Mouse (Mus musculus): ENCODE measurements around the gene B4galt3. TPM values are rescaled to one million over a fixed set of nuclear protein-coding genes. Genes with fewer than 3 reads are reported as not detected.
A peak's percentile ranks its signal among the peaks of the same experiment; 100 is the strongest.
"Not testable (repeated sequence)": the region's sequence is repeated elsewhere in the genome, so short reads cannot be mapped to it uniquely, and the experiment has no call there.

Gene B4galt3
- polyA plus RNA-seq, 1 experiment from 2014 or later = 95.6 TPM

DNA sequence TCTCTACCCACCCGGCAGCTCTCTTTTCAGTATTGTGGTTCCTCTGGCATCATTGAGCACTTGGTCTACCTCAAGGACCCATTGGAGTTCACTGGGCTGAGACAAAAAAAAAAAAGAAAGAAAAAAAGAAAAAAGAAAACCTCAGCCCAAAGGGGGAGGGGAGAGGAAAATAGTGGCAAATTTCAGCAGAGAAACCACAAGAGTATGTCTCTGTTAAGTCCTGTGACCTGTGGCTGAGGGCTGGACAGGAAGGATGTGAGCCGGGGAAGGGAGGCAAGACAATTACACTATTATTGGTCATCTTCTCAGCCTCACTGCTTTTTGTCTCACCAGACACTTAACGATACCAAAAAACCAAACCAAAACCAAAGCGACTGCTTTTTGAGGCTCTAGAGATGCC is 38.3 kb upstream of the B4galt3 start:
- ATAC-seq (ENCODE audit: low FRiP score, low read depth) = no peak
- Histone ChIP-seq H3K9ac (no peak overlapping the region), H3K27me3 (replicated peaks) (no peaks in the 10 kb centered on the region), H3K9me3 (no peaks in the 10 kb centered on the region), H3K4me1 (no peaks in the 10 kb centered on the region), H3K27ac (no peak overlapping the region), H3K36me3 (peaks cover 36% of the 10 kb centered on the region), H3K4me2 (replicated peaks) (no peak overlapping the region), H3K4me3 (no peak overlapping the region)
- WGBS = 73% methylated on average over 4 of the region's 4 CpGs

DNA sequence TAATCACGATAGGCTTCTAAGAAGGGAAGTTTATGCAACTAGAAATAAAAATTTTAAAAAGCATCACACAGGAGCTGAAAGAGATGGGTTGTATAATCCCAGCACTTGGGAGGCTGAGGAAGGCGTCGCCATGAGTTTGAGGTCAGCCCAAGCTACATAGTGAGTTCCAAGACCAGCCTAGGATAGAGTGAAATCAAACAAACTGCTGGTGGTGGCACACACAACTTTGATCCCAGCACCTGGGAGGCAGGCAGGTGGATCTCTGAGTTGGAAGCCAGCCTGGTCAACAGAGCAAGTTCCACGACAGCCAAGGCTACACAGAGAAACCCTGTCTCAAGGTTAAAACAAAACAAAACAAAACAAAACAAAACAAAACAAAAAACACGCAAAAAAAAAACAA is 37.8 kb upstream of the B4galt3 start:
- no peak overlapping the region for H3K4me2 ChIP-seq (replicated peaks)
- no peak for ATAC-seq (ENCODE audit: low FRiP score, low read depth)
- peaks cover 42% of the 10 kb centered on the region for H3K36me3 ChIP-seq
- WGBS = 92% methylated on average over 5 of the region's 5 CpGs
- H3K27ac ChIP-seq = no peak overlapping the region
- no peaks in the 10 kb centered on the region for H3K27me3 ChIP-seq (replicated peaks)
- H3K9me3 ChIP-seq = no peaks in the 10 kb centered on the region
- H3K4me3 ChIP-seq = no peak overlapping the region
- no peak overlapping the region for H3K9ac ChIP-seq
- H3K4me1 ChIP-seq = no peaks in the 10 kb centered on the region

DNA sequence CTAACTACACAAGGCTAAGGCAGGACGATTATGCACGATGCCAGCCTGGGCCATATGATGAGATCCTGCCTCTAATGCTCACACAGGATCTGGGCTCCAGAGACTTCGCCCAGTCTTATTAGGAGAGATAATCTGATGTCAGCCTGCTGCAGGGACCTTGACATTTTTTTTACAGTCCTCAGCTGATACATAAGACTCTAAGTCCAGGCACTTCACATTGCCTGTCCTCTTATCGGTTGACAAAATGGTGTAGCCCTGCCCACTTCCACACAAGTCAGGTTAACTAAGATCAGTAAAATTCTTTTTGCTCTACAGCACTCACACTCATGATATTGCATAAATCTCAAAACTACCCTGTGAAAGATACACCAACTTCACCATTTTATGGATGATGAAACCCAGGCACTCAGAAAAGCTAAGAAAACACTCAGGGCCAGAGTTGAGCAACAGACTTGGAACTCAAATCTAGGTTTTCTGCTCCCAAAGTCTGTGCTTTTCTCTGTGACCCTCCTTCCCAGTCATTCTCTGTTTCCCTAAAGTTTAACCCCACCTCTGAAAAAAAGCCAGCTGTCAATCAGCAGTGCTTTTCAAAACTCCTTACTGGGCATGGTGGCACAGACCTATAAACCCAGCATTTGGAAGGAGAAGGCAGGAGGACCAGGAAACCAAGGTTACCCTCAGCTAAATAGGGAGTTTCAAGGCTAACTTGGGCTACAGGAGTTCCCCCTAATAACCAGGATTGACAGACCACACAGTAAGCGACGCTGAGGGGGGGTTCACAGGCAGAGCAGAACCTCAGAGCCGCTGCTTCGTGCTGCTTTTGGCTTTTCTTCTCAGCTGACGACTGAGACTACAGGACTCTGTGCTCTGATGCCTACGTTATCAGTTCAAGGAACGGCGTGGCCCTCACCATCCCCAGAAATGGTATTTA is 37.1 kb upstream of the B4galt3 start:
- Histone ChIP-seq H3K27ac (no peak overlapping the region), H3K4me2 (replicated peaks) (no peak overlapping the region), H3K36me3 (peaks cover 49% of the 10 kb centered on the region), H3K9me3 (no peaks in the 10 kb centered on the region), H3K27me3 (replicated peaks) (no peaks in the 10 kb centered on the region), H3K4me3 (no peak overlapping the region), H3K4me1 (no peaks in the 10 kb centered on the region), H3K9ac (no peak overlapping the region)
- ATAC-seq (ENCODE audit: low FRiP score, low read depth) = no peak
- WGBS = 87% methylated on average over 12 of the region's 12 CpGs

DNA sequence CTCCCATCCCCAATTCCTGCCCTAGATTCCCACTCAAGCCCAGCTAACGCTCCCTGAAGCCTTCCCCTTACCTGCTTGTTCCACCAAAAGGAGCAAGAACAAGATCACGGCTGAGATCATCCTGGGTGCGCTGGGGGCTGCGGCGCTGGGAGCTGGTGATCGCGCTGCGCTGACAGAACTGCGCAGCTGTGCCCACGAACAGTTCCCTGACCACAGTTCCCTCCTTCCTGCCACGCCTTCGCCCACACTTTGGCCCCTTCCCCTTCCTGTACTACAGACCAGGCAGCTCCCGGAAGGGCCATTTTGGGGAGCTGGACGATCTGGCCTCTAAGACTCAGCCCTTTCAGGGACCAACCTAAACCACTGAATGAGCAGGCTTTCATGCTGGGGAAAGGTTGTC is 36.0 kb upstream of the B4galt3 start, which contains the start of gene Fcer1g:
Gene Fcer1g (minus strand): TSS at position 240 of the 400 bp plus-strand sequence.
- H3K36me3 ChIP-seq = peaks cover 59% of the 10 kb centered on the region
- ATAC-seq (ENCODE audit: low FRiP score, low read depth) = no peak
- no peak within 1 kb of the TSS; the same call in 1 of the 2 replicates for H3K27ac ChIP-seq
- H3K4me2 ChIP-seq (replicated peaks) = no peak within 1 kb of the TSS
- H3K4me1 ChIP-seq = no peaks in the 10 kb centered on the region
- no peaks in the 10 kb centered on the region for H3K27me3 ChIP-seq (replicated peaks)
- H3K9ac ChIP-seq = no peak within 1 kb of the TSS
- no peak within 1 kb of the TSS for H3K4me3 ChIP-seq
- WGBS = 89% methylated on average over 14 of the region's 14 CpGs
- H3K9me3 ChIP-seq = no peaks in the 10 kb centered on the region

DNA sequence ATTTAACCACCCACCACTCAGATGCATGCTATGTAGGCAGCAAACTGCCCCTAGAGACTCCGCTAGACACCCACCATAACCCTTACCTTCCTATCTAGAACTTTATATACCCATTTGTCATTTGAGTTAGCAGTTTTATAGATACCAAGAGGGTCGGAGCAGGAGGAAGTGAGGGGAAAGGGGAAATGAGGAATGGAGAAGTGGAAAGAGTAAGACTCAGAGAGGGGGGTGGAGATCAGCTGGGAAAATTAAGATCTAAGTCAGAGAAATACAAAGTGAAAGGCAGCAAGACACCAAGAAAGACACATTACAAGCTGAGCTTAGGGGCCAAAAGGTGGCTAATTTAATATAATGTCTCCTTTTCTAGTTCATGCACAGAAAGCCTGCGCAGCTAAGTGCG is 35.6 kb upstream of the B4galt3 start:
- Histone ChIP-seq H3K4me2 (replicated peaks) (no peak overlapping the region), H3K9ac (no peak overlapping the region), H3K27ac (no peak overlapping the region), H3K4me3 (no peak overlapping the region), H3K27me3 (replicated peaks) (no peaks in the 10 kb centered on the region), H3K9me3 (no peaks in the 10 kb centered on the region), H3K4me1 (no peaks in the 10 kb centered on the region), H3K36me3 (peaks cover 62% of the 10 kb centered on the region)
- whole genome bisulfite sequencing = 93% methylated on average over 4 of the region's 4 CpGs
- ATAC-seq (ENCODE audit: low FRiP score, low read depth) = no peak

DNA sequence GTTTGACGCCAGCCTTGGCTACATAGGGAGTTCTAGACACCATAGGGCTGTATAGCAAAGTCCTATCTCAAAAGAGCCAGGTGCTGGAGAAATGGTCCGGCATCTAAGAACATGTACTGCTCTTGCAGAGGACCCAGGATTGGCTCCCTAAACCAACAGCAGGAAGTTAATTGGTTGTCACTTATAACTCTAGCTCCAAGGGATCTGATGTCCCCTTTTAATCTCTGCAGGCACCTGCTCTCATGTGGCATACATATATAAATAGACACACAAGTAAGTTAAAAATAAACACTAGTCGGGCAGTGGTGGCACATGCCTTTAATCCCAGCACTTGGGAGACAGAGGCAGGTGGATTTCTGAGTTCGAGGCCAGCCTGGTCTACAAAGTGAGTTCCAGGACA is 34.3 kb upstream of the B4galt3 start:
- no peak overlapping the region for H3K27ac ChIP-seq
- H3K27me3 ChIP-seq (replicated peaks) = no peaks in the 10 kb centered on the region
- H3K4me2 ChIP-seq (replicated peaks) = no peak overlapping the region
- H3K36me3 ChIP-seq = peaks cover 73% of the 10 kb centered on the region
- no peaks in the 10 kb centered on the region for H3K4me1 ChIP-seq
- ATAC-seq (ENCODE audit: low FRiP score, low read depth) = no peak
- H3K9me3 ChIP-seq = no peaks in the 10 kb centered on the region
- H3K4me3 ChIP-seq = no peak overlapping the region
- WGBS = 92% methylated on average over 4 of the region's 4 CpGs
- H3K9ac ChIP-seq = no peak overlapping the region

DNA sequence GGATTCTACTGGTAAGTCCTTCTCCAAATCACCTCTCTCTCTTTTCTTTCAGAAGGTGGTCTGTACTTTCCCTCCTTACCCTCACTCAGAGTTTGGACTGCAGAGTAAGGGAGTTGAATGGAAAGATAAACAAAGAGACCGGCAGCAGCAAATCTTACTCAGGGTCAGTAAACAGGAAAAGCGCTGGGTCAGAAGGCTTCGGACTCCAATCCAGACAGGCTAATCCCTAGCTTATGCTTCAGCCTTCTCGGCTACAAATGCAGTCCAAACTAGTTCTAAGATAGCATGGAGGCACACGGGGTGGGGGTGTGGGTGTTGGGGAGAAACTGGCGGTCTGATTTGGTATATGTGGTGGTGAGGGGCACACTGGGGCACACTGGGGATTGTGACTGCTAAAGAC is 32.7 kb upstream of the B4galt3 start:
- no peak overlapping the region for H3K4me2 ChIP-seq (replicated peaks)
- H3K9ac ChIP-seq = no peak overlapping the region
- H3K4me3 ChIP-seq = no peak overlapping the region
- WGBS = 95% methylated on average over 6 of the region's 6 CpGs
- no peak for ATAC-seq (ENCODE audit: low FRiP score, low read depth)
- H3K9me3 ChIP-seq = no peaks in the 10 kb centered on the region
- peaks cover 88% of the 10 kb centered on the region for H3K36me3 ChIP-seq
- no peak overlapping the region for H3K27ac ChIP-seq
- no peaks in the 10 kb centered on the region for H3K4me1 ChIP-seq
- H3K27me3 ChIP-seq (replicated peaks) = no peaks in the 10 kb centered on the region

DNA sequence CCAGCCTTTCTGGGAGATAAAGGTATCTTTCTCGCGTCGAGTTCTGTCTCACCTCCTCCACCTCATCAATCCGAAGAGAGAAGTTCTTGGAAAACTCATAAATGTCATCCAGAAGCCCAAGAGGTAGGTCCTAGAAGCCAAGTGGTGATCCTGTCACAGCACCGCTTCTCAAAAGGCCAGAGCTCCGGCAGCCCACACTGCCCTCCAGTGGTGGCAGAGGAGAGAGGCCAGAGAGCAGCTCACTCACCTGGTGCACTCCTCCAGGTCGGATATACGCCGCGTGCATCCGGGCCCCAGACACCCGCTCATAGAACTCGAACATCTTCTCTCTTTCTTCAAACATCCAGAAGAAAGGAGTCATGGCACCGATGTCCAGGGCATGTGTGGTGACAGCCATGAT is 31.7 kb upstream of the B4galt3 start:
- Histone ChIP-seq H3K27me3 (replicated peaks) (no peaks in the 10 kb centered on the region), H3K4me3 (no peak overlapping the region), H3K27ac (no peak overlapping the region), H3K4me2 (replicated peaks) (no peak overlapping the region), H3K36me3 (peaks cover 93% of the 10 kb centered on the region), H3K9ac (no peak overlapping the region), H3K9me3 (no peaks in the 10 kb centered on the region), H3K4me1 (no peaks in the 10 kb centered on the region)
- WGBS = 76% methylated on average over 14 of the region's 14 CpGs
- 0 out of 2 replicates have a peak, but pooled peaks have one; percentile 19 for ATAC-seq (ENCODE audit: low FRiP score, low read depth)

DNA sequence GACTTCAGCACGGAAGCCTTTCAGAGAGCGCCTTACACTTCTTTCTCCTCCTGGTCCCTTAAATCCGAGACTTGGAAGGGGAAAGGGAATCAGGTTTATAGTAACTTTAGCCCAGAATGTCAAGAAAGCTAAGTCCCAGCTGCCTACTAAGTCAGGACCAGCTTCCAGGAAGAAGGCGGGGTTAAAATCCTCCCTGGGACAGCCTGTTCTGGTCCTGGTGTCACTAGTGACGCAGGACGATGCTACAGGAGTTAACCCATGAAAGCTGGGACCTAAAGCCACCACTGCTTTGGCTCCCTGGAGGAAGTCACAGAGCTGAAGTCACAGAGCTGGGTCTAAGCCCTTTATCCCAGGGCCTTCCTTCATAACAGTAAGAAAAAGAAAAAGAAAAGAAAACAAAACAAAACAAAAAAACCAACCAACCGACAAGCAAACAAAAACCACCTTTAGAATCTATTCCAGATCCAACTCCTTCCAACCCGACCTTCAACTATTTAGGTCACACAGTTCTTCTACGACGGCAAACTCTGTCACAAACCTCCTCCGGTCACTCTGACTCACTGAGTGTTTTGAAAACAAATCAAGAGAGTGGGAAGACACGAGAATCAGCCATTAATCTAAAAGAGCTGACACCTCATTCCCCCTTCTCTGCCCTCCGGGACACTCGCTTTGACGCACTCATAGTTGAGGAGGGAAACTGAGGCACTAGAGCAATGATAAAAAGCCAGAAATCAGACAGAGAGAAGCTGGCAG is 30.0 kb upstream of the B4galt3 start:
- ATAC-seq (ENCODE audit: low FRiP score, low read depth) = no peak
- H3K4me2 ChIP-seq (replicated peaks) = no peak overlapping the region
- H3K4me3 ChIP-seq = no peak overlapping the region
- peaks cover 88% of the 10 kb centered on the region for H3K36me3 ChIP-seq
- H3K27me3 ChIP-seq (replicated peaks) = no peaks in the 10 kb centered on the region
- H3K27ac ChIP-seq = no peak overlapping the region
- 85% methylated on average over 15 of the region's 15 CpGs for WGBS
- H3K4me1 ChIP-seq = no peaks in the 10 kb centered on the region
- H3K9ac ChIP-seq = no peak overlapping the region
- H3K9me3 ChIP-seq = no peaks in the 10 kb centered on the region

DNA sequence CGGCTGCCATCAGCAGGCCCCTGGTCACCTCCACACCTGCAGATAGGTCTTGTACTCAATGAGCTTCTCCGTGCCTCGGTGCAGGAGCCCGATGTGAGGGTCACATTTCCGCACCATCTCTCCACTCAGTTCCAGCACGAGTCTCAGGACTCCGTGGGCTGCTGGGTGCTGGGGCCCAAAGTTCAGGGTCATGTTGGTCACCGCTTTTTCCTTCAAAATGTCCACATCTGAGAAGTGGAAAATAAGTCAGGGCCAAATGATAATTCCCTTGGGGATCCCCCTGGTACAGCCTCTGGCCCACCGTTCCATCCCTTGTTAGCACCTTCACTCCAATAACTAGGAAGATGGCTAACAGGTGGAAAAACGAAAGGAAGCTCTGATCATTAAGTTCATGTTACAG is 29.2 kb upstream of the B4galt3 start:
- 91% methylated on average over 10 of the region's 10 CpGs for WGBS
- no peak overlapping the region for H3K27ac ChIP-seq
- H3K4me3 ChIP-seq = no peak overlapping the region
- no peaks in the 10 kb centered on the region for H3K27me3 ChIP-seq (replicated peaks)
- ATAC-seq (ENCODE audit: low FRiP score, low read depth) = no peak
- H3K9me3 ChIP-seq = no peaks in the 10 kb centered on the region
- peaks cover 87% of the 10 kb centered on the region for H3K36me3 ChIP-seq
- H3K4me2 ChIP-seq (replicated peaks) = no peak overlapping the region
- peaks cover 5% of the 10 kb centered on the region for H3K4me1 ChIP-seq
- no peak overlapping the region for H3K9ac ChIP-seq

DNA sequence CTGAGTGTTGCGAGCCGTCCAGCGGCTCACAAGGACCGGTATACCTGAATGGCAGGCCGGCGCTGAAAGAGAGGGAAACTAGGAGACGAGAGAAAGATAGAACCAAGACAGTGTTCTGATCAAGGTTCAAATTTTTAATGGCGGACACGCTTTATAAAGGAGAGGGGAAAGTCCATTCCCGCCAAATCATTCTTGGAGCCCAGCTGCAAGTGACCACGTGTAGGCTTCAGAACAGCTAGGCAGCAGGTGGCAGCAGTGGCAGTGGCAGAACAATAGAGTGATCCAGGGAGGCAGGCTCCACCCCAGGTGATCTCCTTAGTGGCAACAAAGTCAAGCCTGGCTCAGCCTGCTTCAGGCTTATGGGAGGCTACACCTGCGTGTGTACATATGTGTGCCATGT is 28.2 kb upstream of the B4galt3 start:
- ATAC-seq (ENCODE audit: low FRiP score, low read depth); H3K9ac ChIP-seq; H3K4me3 ChIP-seq; H3K4me2 ChIP-seq (replicated peaks); H3K9me3 ChIP-seq; H3K27ac ChIP-seq; H3K27me3 ChIP-seq (replicated peaks): not testable (repeated sequence)
- H3K4me1 ChIP-seq = peaks cover 10% of the 10 kb centered on the region
- H3K36me3 ChIP-seq = peaks cover 77% of the 10 kb centered on the region
- 86% methylated on average over 12 of the region's 12 CpGs for WGBS

DNA sequence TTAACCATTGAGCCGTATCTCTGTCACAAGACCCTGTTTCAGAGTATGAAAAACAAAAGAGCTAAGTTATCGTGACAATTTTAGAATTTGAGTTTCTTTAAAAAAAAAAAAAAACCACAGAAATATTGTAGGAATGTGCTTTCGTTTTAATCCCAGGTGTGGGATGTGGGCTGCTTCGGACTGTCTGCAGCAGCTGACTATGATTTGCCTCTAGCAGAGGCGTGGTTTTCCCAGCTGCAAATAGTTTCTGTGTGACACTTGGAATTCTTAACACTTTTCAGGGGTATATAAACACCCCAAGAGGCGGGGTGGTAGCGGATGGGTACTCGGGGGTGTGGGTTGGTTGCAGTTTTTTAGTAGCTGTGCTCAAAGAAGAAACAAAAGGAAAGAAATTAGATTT is 24.8 kb upstream of the B4galt3 start:
- H3K27ac ChIP-seq = no peak overlapping the region
- no peaks in the 10 kb centered on the region for H3K27me3 ChIP-seq (replicated peaks)
- peaks cover 34% of the 10 kb centered on the region for H3K4me1 ChIP-seq
- WGBS = 91% methylated on average over 8 of the region's 8 CpGs
- H3K9ac ChIP-seq = no peak overlapping the region
- H3K4me3 ChIP-seq = no peak overlapping the region
- no peaks in the 10 kb centered on the region for H3K9me3 ChIP-seq
- H3K4me2 ChIP-seq (replicated peaks) = peak overlapping the region; percentile 79; the same call in 1 of the 2 replicates
- no peak for ATAC-seq (ENCODE audit: low FRiP score, low read depth)
- H3K36me3 ChIP-seq = peaks cover 46% of the 10 kb centered on the region

Measured in neural tube, embryonic 12.5 days (tissue).